7 mouse cellular contexts compared by ENCODE assay signal in the genomic region with DNA sequence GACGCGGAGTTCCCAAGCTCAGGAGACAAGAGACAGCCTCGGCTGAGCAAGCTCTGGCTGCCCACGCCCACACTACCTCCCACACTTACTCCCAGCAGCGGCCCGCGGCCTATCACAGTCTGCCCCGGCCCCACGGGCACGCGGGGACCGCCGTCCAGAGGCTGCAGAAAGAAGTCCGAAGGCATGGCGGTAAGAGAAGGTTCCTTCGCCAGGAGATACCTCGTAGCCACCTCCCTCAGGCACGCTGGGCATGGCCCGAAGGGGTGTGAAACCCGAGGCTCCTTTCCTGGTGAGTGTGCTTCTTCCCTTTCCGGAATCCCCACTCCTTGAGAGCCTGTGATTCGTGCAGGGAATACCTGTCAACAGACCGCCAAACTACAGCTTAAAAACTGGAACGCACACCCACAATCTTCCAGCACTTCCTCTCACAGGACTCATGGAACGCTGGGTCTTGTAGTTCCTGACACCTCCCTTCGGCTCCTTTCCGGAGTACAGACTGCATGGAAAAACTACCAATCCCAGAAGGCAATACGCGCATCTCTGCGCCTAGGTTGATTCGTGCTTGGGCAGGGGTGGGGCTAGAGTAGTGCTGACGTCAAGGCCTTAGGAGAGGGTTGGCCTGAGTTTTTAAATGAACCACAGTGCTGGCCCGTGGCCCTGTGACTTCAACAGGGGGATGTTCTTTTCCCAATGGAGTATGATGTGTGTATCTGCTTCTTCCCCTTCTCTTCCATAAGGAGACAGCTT. TPM values are rescaled to one million over a fixed set of nuclear protein-coding genes. Genes with fewer than 3 reads are reported as not detected.
DNase-seq lines count a peak whose midpoint lies in the region; ATAC-seq lines count a peak whose summit lies in the region.

A gene (minus strand): TSS at position 423 of the 747 bp plus-strand sequence.

- H3K4me2 ChIP-seq in intestine, embryonic 15.5 days (replicated peaks) = peak within 1 kb of the TSS; percentile 81

- H3K4me1 ChIP-seq in intestine, embryonic 15.5 days (replicated peaks) = 0 out of 2 replicates have a peak, but pooled peaks cover 6% of the 10 kb centered on the region
- H3K4me1 ChIP-seq in midbrain, embryonic 10.5 days = peaks cover 34% of the 10 kb centered on the region

- WGBS in intestine, embryonic 15.5 days = under 1% methylated on average over 33 of the region's 33 CpGs
- WGBS in midbrain, embryonic 10.5 days = under 1% methylated on average over 33 of the region's 33 CpGs

- peak; percentile 100 for ATAC-seq in intestine, embryonic 15.5 days

- H3K9me3 ChIP-seq in intestine, embryonic 15.5 days = no peaks in the 10 kb centered on the region
- H3K9me3 ChIP-seq in midbrain, embryonic 10.5 days (replicated peaks) = no peaks in the 10 kb centered on the region

- peak within 1 kb of the TSS; percentile 62 for H3K4me3 ChIP-seq in intestine, embryonic 15.5 days (replicated peaks)
- H3K4me3 ChIP-seq in midbrain, embryonic 10.5 days = peak within 1 kb of the TSS; percentile 69

- H3K9ac ChIP-seq in intestine, embryonic 15.5 days = peak within 1 kb of the TSS; percentile 70

- H3K27ac ChIP-seq in intestine, embryonic 15.5 days = peak within 1 kb of the TSS; percentile 52
- peak within 1 kb of the TSS; percentile 84 for H3K27ac ChIP-seq in midbrain, embryonic 10.5 days (replicated peaks)

- H3K27me3 ChIP-seq in intestine, embryonic 15.5 days (replicated peaks) = no peaks in the 10 kb centered on the region
- H3K27me3 ChIP-seq in midbrain, embryonic 10.5 days (ENCODE audit: low read depth, poor library complexity, severe bottlenecking) = no peaks in the 10 kb centered on the region

- intact Hi-C loops in gastrocnemius, postnatal 36 days (cut with DNase I) = no loop called here
- intact Hi-C loops in left cerebral cortex, postnatal 25 days (cut with DNase I) = loop anchor here (5.0 kb wide), 1 partner anchor 275 kb away; no protein-coding TSS in a partner anchor

- H3K36me3 ChIP-seq in intestine, embryonic 15.5 days = no peaks in the 10 kb centered on the region
- H3K36me3 ChIP-seq in midbrain, embryonic 10.5 days = no peaks in the 10 kb centered on the region

- DNase-seq in adrenal gland, adult 2 months = peak; percentile 93
- DNase-seq in embryo, embryonic 11.5 days (ENCODE audit: low read depth, low spot score) = peak; percentile 95
- DNase-seq in gastrocnemius, postnatal 36 days = peak; percentile 66 to 86
- DNase-seq in left cerebral cortex, postnatal 25 days (ENCODE audit: low spot score in 2 of 2) = peak; percentile 88 to 98
- peak; percentile 91 for DNase-seq in midbrain, embryonic 10.5 days (ENCODE audit: low spot score)
- DNase-seq in right cerebral cortex, postnatal 4 days = peak; percentile 72

RNA-seq across cellular contexts. Expression of the gene that starts here (rescaled TPM):
- 1 to 10 TPM; 5.5 to 7.4 TPM for total RNA-seq in adrenal gland, adult 2 months (2021)
- polyA plus RNA-seq in adrenal gland, adult 2 months (2012; rRNA removed) = 2.5 and 3.7 TPM in 2 replicates
- total RNA-seq in gastrocnemius, postnatal 36 days (2021) = 1 to 10 TPM; 2.8 to 3.4 TPM
- 13.3 and 15.1 TPM in 2 replicates for polyA plus RNA-seq in intestine, embryonic 15.5 days (2015; fragmentation: Nextera tagmentation; extraction: Ambion mirVana)
- total RNA-seq in left cerebral cortex, postnatal 25 days (2021) = 1 to 10 TPM; 7.9 to 8.1 TPM
- polyA plus RNA-seq in midbrain, embryonic 10.5 days (2016; fragmentation: Nextera tagmentation; extraction: Ambion mirVana) = 13.2 and 13.8 TPM in 2 replicates

Comparison
In these comparisons a context has a peak if more than half of its experiments do, and no peak if none do; other contexts are left out.
1. Peak in every context shown above with its lines: DNase-seq, ATAC-seq, H3K4me3 ChIP-seq and H3K27ac ChIP-seq.